Mouse (Mus musculus): Measurements from ENCODE around the gene Jup. TPM values are rescaled to one million over a fixed set of nuclear protein-coding genes. Genes with fewer than 3 reads are reported as not detected.
"Not testable (repeated sequence)": the region's sequence is repeated elsewhere in the genome, so short reads cannot be mapped to it uniquely, and the experiment has no call there.

The Jup gene
- polyA plus RNA-seq, 1 experiment from 2014 or later, result 33.3 TPM

- DNase-seq (ENCODE audit: low spot score); H3K9me3 ChIP-seq (replicated peaks; ENCODE audit: control insufficient read depth, low read length); ATAC-seq; H3K27ac ChIP-seq (ENCODE audit: low read depth, low read length); H3K27me3 ChIP-seq (replicated peaks; ENCODE audit: control insufficient read depth, insufficient read depth, low read length); H3K4me2 ChIP-seq (ENCODE audit: low read length); H3K9ac ChIP-seq (ENCODE audit: low read length); H3K4me3 ChIP-seq (ENCODE audit: low read depth, low read length); H3K4me1 ChIP-seq (ENCODE audit: control insufficient read depth, insufficient read depth, low read length): not testable (repeated sequence)
- peaks cover 23% of the 10 kb centered on the region for H3K36me3 ChIP-seq (ENCODE audit: control insufficient read depth, insufficient read depth, low read length)
- WGBS, result 78% methylated on average over 7 of the region's 7 CpGs
Measured at GRCm38 (mm10) chr11:100321479-100322305, 75.9 kb downstream of the Jup start.

GRCm38 (mm10) chr11:100320701-100321410 is 76.7 kb downstream of the Jup start:
- H3K4me2 ChIP-seq (ENCODE audit: low read length), result peak overlapping the region; percentile 78
- not testable (repeated sequence) for DNase-seq (ENCODE audit: low spot score)

GRCm38 (mm10) chr11:100320172-100320630 is 77.4 kb downstream of the Jup start:
- H3K9ac ChIP-seq (ENCODE audit: low read length), result peak overlapping the region; percentile 95
- peak overlapping the region; percentile 81 for H3K4me3 ChIP-seq (ENCODE audit: low read depth, low read length)
- ATAC-seq (peak; percentile 85), DNase-seq (ENCODE audit: low spot score) (peak; percentile 98)
- H3K9me3 ChIP-seq (replicated peaks; ENCODE audit: control insufficient read depth, low read length), result no peaks in the 10 kb centered on the region
- H3K36me3 ChIP-seq (ENCODE audit: control insufficient read depth, insufficient read depth, low read length), result peaks cover 23% of the 10 kb centered on the region
- H3K27me3 ChIP-seq (replicated peaks; ENCODE audit: control insufficient read depth, insufficient read depth, low read length), result no peaks in the 10 kb centered on the region
- peak overlapping the region; percentile 97 for H3K27ac ChIP-seq (ENCODE audit: low read depth, low read length)
- H3K4me2 ChIP-seq (ENCODE audit: low read length), result peak overlapping the region; percentile 78
- H3K4me1 ChIP-seq (ENCODE audit: control insufficient read depth, insufficient read depth, low read length), result 0 out of 2 replicates have a peak, but pooled peaks cover 2% of the 10 kb centered on the region
- 1% methylated on average over 37 of the region's 40 CpGs for WGBS

More at GRCm38 (mm10) chr11:100320701-100321410, 76.7 kb downstream of the Jup start:
- WGBS, result 19% methylated on average over 11 of the region's 11 CpGs
- Histone ChIP-seq H3K4me3 (ENCODE audit: low read depth, low read length) (peak overlapping the region; percentile 81), H3K36me3 (ENCODE audit: control insufficient read depth, insufficient read depth, low read length) (peaks cover 23% of the 10 kb centered on the region), H3K9ac (ENCODE audit: low read length) (peak overlapping the region; percentile 95), H3K27ac (ENCODE audit: low read depth, low read length) (peak overlapping the region; percentile 97)
- not testable (repeated sequence) for ATAC-seq; H3K27me3 ChIP-seq (replicated peaks; ENCODE audit: control insufficient read depth, insufficient read depth, low read length); H3K9me3 ChIP-seq (replicated peaks; ENCODE audit: control insufficient read depth, low read length); H3K4me1 ChIP-seq (ENCODE audit: control insufficient read depth, insufficient read depth, low read length)

- WGBS, result under 1% methylated on average over 53 of the region's 58 CpGs
- DNase-seq (ENCODE audit: low spot score) (peak; percentile 100), ATAC-seq (peak; percentile 93)
- Histone ChIP-seq H3K36me3 (ENCODE audit: control insufficient read depth, insufficient read depth, low read length) (peaks cover 23% of the 10 kb centered on the region), H3K9ac (ENCODE audit: low read length) (peak within 1 kb of the TSS; percentile 95), H3K4me2 (ENCODE audit: low read length) (peak within 1 kb of the TSS; percentile 78), H3K4me1 (ENCODE audit: control insufficient read depth, insufficient read depth, low read length) (0 out of 2 replicates have a peak, but pooled peaks cover 2% of the 10 kb centered on the region), H3K9me3 (replicated peaks; ENCODE audit: control insufficient read depth, low read length) (no peaks in the 10 kb centered on the region), H3K4me3 (ENCODE audit: low read depth, low read length) (peak within 1 kb of the TSS; percentile 81), H3K27ac (ENCODE audit: low read depth, low read length) (peak within 1 kb of the TSS; percentile 97), H3K27me3 (replicated peaks; ENCODE audit: control insufficient read depth, insufficient read depth, low read length) (no peaks in the 10 kb centered on the region)
Measured at GRCm38 (mm10) chr11:100319492-100320171, 77.9 kb downstream of the Jup start, which contains the start of gene Eif1. Eif1 (plus strand) TSS chr11:100319885.

Small RNA genes lying within 50 kb of the gene (microRNA-seq; reads per million reads assigned to microRNA genes)
- not detected for gene Gm27374

Other genes starting within 250 kb of the Jup start
- gene Krt19, start 249.1 kb downstream of the Jup start, polyA plus RNA-seq (2014; fragmentation: Nextera tagmentation; extraction: Ambion mirVana), result 0.22 and 1.2 TPM in 2 replicates
- gene Krt9, start 204.5 kb downstream of the Jup start, polyA plus RNA-seq (2014; fragmentation: Nextera tagmentation; extraction: Ambion mirVana), result not detected in 2 replicates
- gene Krt14, start 190.2 kb downstream of the Jup start, polyA plus RNA-seq (2014; fragmentation: Nextera tagmentation; extraction: Ambion mirVana), result 0.20 TPM in 1 of 2 replicates, not detected in the other
- gene Krt16, start 148.9 kb downstream of the Jup start, polyA plus RNA-seq (2014; fragmentation: Nextera tagmentation; extraction: Ambion mirVana), result not detected in 2 replicates
- 0.14 and 0.23 TPM in 2 replicates for gene Krt17, start 136.7 kb downstream of the Jup start, polyA plus RNA-seq (2014; fragmentation: Nextera tagmentation; extraction: Ambion mirVana)
- 0.21 TPM in 1 of 2 replicates, not detected in the other for gene Krt42, start 127.9 kb downstream of the Jup start, polyA plus RNA-seq (2014; fragmentation: Nextera tagmentation; extraction: Ambion mirVana)
- 1,289 and 1,493 TPM in 2 replicates for gene Eif1, start 77.9 kb downstream of the Jup start, polyA plus RNA-seq (2014; fragmentation: Nextera tagmentation; extraction: Ambion mirVana)
- gene Gast, start 63.4 kb downstream of the Jup start, polyA plus RNA-seq (2014; fragmentation: Nextera tagmentation; extraction: Ambion mirVana), result 0.43 and 0.93 TPM in 2 replicates
- gene Hap1, start 41.6 kb downstream of the Jup start, polyA plus RNA-seq (2014; fragmentation: Nextera tagmentation; extraction: Ambion mirVana), result 55.1 and 81.9 TPM in 2 replicates
- 14.5 and 16.3 TPM in 2 replicates for gene P3h4, start 17.1 kb upstream of the Jup start, polyA plus RNA-seq (2014; fragmentation: Nextera tagmentation; extraction: Ambion mirVana)
- 16.1 and 20.8 TPM in 2 replicates for gene Fkbp10, start 17.9 kb upstream of the Jup start, polyA plus RNA-seq (2014; fragmentation: Nextera tagmentation; extraction: Ambion mirVana)
- 99.6 and 109 TPM in 2 replicates for gene Nt5c3b, start 44.0 kb upstream of the Jup start, polyA plus RNA-seq (2014; fragmentation: Nextera tagmentation; extraction: Ambion mirVana)
- 0.59 and 0.71 TPM in 2 replicates for gene Klhl10, start 44.2 kb upstream of the Jup start, polyA plus RNA-seq (2014; fragmentation: Nextera tagmentation; extraction: Ambion mirVana)
- 15.2 and 19.8 TPM in 2 replicates for gene Klhl11, start 75.0 kb upstream of the Jup start, polyA plus RNA-seq (2014; fragmentation: Nextera tagmentation; extraction: Ambion mirVana)
- 198 and 208 TPM in 2 replicates for gene Acly, start 130.2 kb upstream of the Jup start, polyA plus RNA-seq (2014; fragmentation: Nextera tagmentation; extraction: Ambion mirVana)
- gene Ttc25, start 147.8 kb upstream of the Jup start, polyA plus RNA-seq (2014; fragmentation: Nextera tagmentation; extraction: Ambion mirVana), result 1.7 and 2.5 TPM in 2 replicates
- 22.0 and 25.6 TPM in 2 replicates for gene Cnp, start 177.1 kb upstream of the Jup start, polyA plus RNA-seq (2014; fragmentation: Nextera tagmentation; extraction: Ambion mirVana)
- gene Nkiras2, start 221.5 kb upstream of the Jup start, polyA plus RNA-seq (2014; fragmentation: Nextera tagmentation; extraction: Ambion mirVana), result 111 and 122 TPM in 2 replicates
- 77.3 and 82.5 TPM in 2 replicates for gene Dnajc7, start 222.4 kb upstream of the Jup start, polyA plus RNA-seq (2014; fragmentation: Nextera tagmentation; extraction: Ambion mirVana)

All from forebrain, embryonic 14.5 days (tissue).